7 mouse cellular contexts compared by ENCODE assay signal in the genomic region with DNA sequence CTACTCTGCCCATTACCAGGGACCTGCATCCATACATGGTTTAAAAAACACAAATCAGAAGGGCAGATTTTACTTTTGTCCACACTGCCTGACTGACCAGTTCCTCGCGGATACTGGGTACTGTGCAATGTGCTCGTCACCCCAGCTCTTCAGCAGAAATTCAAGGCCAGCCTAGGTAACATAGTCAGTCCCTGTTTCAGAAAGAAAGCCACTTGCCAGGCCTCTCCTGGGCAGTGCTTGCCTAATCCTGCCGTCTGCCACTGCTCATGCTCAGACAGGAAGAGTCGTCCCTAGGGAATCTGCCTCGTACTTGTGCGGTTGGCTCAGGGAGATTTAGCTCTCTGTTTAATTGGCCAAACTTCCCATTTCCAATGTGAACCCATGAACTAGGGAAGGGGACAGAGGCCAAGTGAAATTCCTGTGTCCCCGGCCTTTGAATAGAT. TPM values are rescaled to one million over a fixed set of nuclear protein-coding genes. Genes with fewer than 3 reads are reported as not detected.
DNase-seq lines count a peak whose midpoint lies in the region; ATAC-seq and TF ChIP-seq lines count a peak whose summit lies in the region.

No protein-coding gene starts in this region.

- TF ChIP-seq CTCF in liver, postnatal 0 days (IDR thresholded peaks at IDR 0.05; ENCODE audit: low read depth): no peak
- no peak for TF ChIP-seq CTCF in brain, embryonic 14.5 days (IDR thresholded peaks at IDR 0.05; ENCODE audit: borderline replicate concordance, extremely low read depth, insufficient read depth, insufficient read length)
- no peak for TF ChIP-seq CTCF in thymus, adult 2 months (IDR thresholded peaks at IDR 0.05; ENCODE audit: borderline replicate concordance, control insufficient read depth, extremely low read depth, insufficient read depth, low read length, poor library complexity)

- WGBS in liver, postnatal 0 days (ENCODE audit: insufficient replicate concordance): 70% methylated on average over 8 of the region's 8 CpGs
- WGBS in liver, embryonic 12.5 days (ENCODE audit: insufficient replicate concordance): 73% methylated on average over 8 of the region's 8 CpGs
- 67% methylated on average over 8 of the region's 8 CpGs for WGBS in heart, embryonic 16.5 days
- 69% methylated on average over 8 of the region's 8 CpGs for WGBS in lung, embryonic 16.5 days
- WGBS in thymus, adult 2 months: 94% methylated on average over 8 of the region's 8 CpGs

- H3K4me1 ChIP-seq in liver, postnatal 0 days (ENCODE audit: insufficient read depth): peaks cover 6% of the 10 kb centered on the region
- peaks cover 8% of the 10 kb centered on the region; the same call in 1 of the 2 replicates for H3K4me1 ChIP-seq in liver, embryonic 12.5 days
- peaks cover 15% of the 10 kb centered on the region for H3K4me1 ChIP-seq in heart, embryonic 16.5 days (ENCODE audit: control insufficient read depth, insufficient read depth, low read length)
- peaks cover 21% of the 10 kb centered on the region for H3K4me1 ChIP-seq in lung, embryonic 16.5 days (replicated peaks; ENCODE audit: control insufficient read depth, insufficient read depth, low read length)
- H3K4me1 ChIP-seq in thymus, adult 2 months (replicated peaks; ENCODE audit: control insufficient read depth, insufficient read depth, low read length): no peaks in the 10 kb centered on the region; the same call in 1 of the 2 replicates

- H3K4me2 ChIP-seq in liver, postnatal 0 days (ENCODE audit: low read depth, low read length): no peak overlapping the region
- no peak overlapping the region for H3K4me2 ChIP-seq in liver, embryonic 12.5 days
- no peak overlapping the region for H3K4me2 ChIP-seq in heart, embryonic 16.5 days (ENCODE audit: low read depth, low read length)
- H3K4me2 ChIP-seq in lung, embryonic 16.5 days (ENCODE audit: low read depth, low read length): no peak overlapping the region

- ATAC-seq in liver, postnatal 0 days: peak; percentile 13; the same call in 1 of the 2 replicates
- no peak for ATAC-seq in liver, embryonic 12.5 days
- ATAC-seq in heart, embryonic 16.5 days (replicated peaks; ENCODE audit: extremely low read depth, insufficient read depth, low FRiP score): no peak
- ATAC-seq in lung, embryonic 16.5 days (ENCODE audit: low read depth): peak; percentile 45
- no peak for ATAC-seq in granulocyte monocyte progenitor cell, adult 5-6 weeks (replicated peaks; ENCODE audit: poor library complexity, severe bottlenecking)

- no peak overlapping the region for H3K4me3 ChIP-seq in liver, postnatal 0 days (ENCODE audit: low read depth, low read length)
- no peak overlapping the region for H3K4me3 ChIP-seq in liver, embryonic 12.5 days
- H3K4me3 ChIP-seq in heart, embryonic 16.5 days (ENCODE audit: low read length): no peak overlapping the region
- no peak overlapping the region for H3K4me3 ChIP-seq in lung, embryonic 16.5 days (ENCODE audit: low read length)
- H3K4me3 ChIP-seq in thymus, adult 2 months (ENCODE audit: control insufficient read depth, insufficient read depth, low read length): no peak overlapping the region

- no peak for TF ChIP-seq EP300 in liver, postnatal 0 days (IDR thresholded peaks at IDR 0.05; ENCODE audit: low read depth)

- H3K9ac ChIP-seq in liver, postnatal 0 days (replicated peaks): no peak overlapping the region
- no peak overlapping the region for H3K9ac ChIP-seq in liver, embryonic 12.5 days
- no peak overlapping the region; the same call in 1 of the 2 replicates for H3K9ac ChIP-seq in heart, embryonic 16.5 days (ENCODE audit: low read length)
- H3K9ac ChIP-seq in lung, embryonic 16.5 days (ENCODE audit: low read length): no peak overlapping the region

- H3K9me3 ChIP-seq in liver, postnatal 0 days (ENCODE audit: low read length): no peaks in the 10 kb centered on the region
- H3K9me3 ChIP-seq in liver, embryonic 12.5 days (replicated peaks): no peaks in the 10 kb centered on the region
- H3K9me3 ChIP-seq in heart, embryonic 16.5 days (replicated peaks; ENCODE audit: control insufficient read depth, low read length): no peaks in the 10 kb centered on the region
- no peaks in the 10 kb centered on the region for H3K9me3 ChIP-seq in lung, embryonic 16.5 days (ENCODE audit: control insufficient read depth, low read length)

- no peak for TF ChIP-seq POLR2A in brain, embryonic 14.5 days (IDR thresholded peaks at IDR 0.05; ENCODE audit: borderline replicate concordance, extremely low read depth, insufficient read depth, insufficient read length, poor library complexity, severe bottlenecking)
- TF ChIP-seq POLR2A in thymus, adult 2 months (IDR thresholded peaks at IDR 0.05; ENCODE audit: control insufficient read depth, extremely low read depth, insufficient read depth, low read length, poor library complexity): no peak

- DNase-seq in liver, postnatal 0 days: no peak
- peak; percentile 56 for DNase-seq in brain, embryonic 14.5 days (ENCODE audit: low read depth)
- DNase-seq in thymus, adult 2 months: no peak

- H3K27ac ChIP-seq in liver, postnatal 0 days (ENCODE audit: low read depth): peak overlapping the region; percentile 2; the same call in 1 of the 2 replicates
- no peak overlapping the region for H3K27ac ChIP-seq in liver, embryonic 12.5 days
- peak overlapping the region; percentile 71 for H3K27ac ChIP-seq in heart, embryonic 16.5 days (ENCODE audit: low read length)
- peak overlapping the region; percentile 23 for H3K27ac ChIP-seq in lung, embryonic 16.5 days (ENCODE audit: low read length)
- no peak overlapping the region for H3K27ac ChIP-seq in thymus, adult 2 months (ENCODE audit: control insufficient read depth, insufficient read depth, low read length)

- H3K36me3 ChIP-seq in liver, postnatal 0 days (replicated peaks; ENCODE audit: insufficient read depth, low read length): no peaks in the 10 kb centered on the region
- H3K36me3 ChIP-seq in liver, embryonic 12.5 days: no peaks in the 10 kb centered on the region
- H3K36me3 ChIP-seq in heart, embryonic 16.5 days (ENCODE audit: control insufficient read depth, insufficient read depth): peaks cover 6% of the 10 kb centered on the region
- H3K36me3 ChIP-seq in lung, embryonic 16.5 days (ENCODE audit: control insufficient read depth, insufficient read depth, low read length): no peaks in the 10 kb centered on the region
- no peaks in the 10 kb centered on the region for H3K36me3 ChIP-seq in thymus, adult 2 months (ENCODE audit: control insufficient read depth, insufficient read depth, low read length)

- no peaks in the 10 kb centered on the region for H3K27me3 ChIP-seq in liver, postnatal 0 days (ENCODE audit: insufficient read depth, low read length)
- no peaks in the 10 kb centered on the region for H3K27me3 ChIP-seq in liver, embryonic 12.5 days (replicated peaks)
- H3K27me3 ChIP-seq in heart, embryonic 16.5 days (ENCODE audit: control insufficient read depth, insufficient read depth, low read length): no peaks in the 10 kb centered on the region
- no peaks in the 10 kb centered on the region for H3K27me3 ChIP-seq in lung, embryonic 16.5 days (ENCODE audit: control insufficient read depth, insufficient read depth, low read depth, low read length)
- no peaks in the 10 kb centered on the region for H3K27me3 ChIP-seq in thymus, adult 2 months (ENCODE audit: control insufficient read depth, insufficient read depth, low read length)

RNA-seq across cellular contexts. Expression of a gene that starts 30.0 kb away (rescaled TPM):
- not detected in 2 replicates for polyA plus RNA-seq in liver, postnatal 0 days (2015; fragmentation: Nextera tagmentation; extraction: Ambion mirVana)
- polyA plus RNA-seq in liver, embryonic 12.5 days (2016; fragmentation: Nextera tagmentation; extraction: Ambion mirVana): not detected in 2 replicates
- polyA plus RNA-seq in brain, embryonic 14.5 days (2012; rRNA removed): 1.9 and 2.1 TPM in 2 replicates
- polyA plus RNA-seq in heart, embryonic 16.5 days (2015; fragmentation: Nextera tagmentation; extraction: Ambion mirVana): 0.16 TPM in 1 of 2 replicates, not detected in the other
- polyA plus RNA-seq in lung, embryonic 16.5 days (2015; fragmentation: Nextera tagmentation; extraction: Ambion mirVana): 0.08 and 0.16 TPM in 2 replicates
- 0.37 and 1.3 TPM in 2 replicates for polyA plus RNA-seq in thymus, adult 2 months (2012; rRNA removed)
- total RNA-seq in granulocyte monocyte progenitor cell, adult 5-6 weeks (2014; fragmentation: Nextera tagmentation): not detected in 2 replicates
- not detected in 2 replicates for total RNA-seq in granulocyte monocyte progenitor cell, adult 5-6 weeks (2017)

RNA-seq across cellular contexts. Expression of a gene that starts 43.2 kb away (rescaled TPM):
- not detected in 2 replicates for polyA plus RNA-seq in liver, postnatal 0 days (2015; fragmentation: Nextera tagmentation; extraction: Ambion mirVana)
- not detected in 2 replicates for polyA plus RNA-seq in liver, embryonic 12.5 days (2016; fragmentation: Nextera tagmentation; extraction: Ambion mirVana)
- not detected in 2 replicates for polyA plus RNA-seq in brain, embryonic 14.5 days (2012; rRNA removed)
- polyA plus RNA-seq in heart, embryonic 16.5 days (2015; fragmentation: Nextera tagmentation; extraction: Ambion mirVana): not detected in 2 replicates
- polyA plus RNA-seq in lung, embryonic 16.5 days (2015; fragmentation: Nextera tagmentation; extraction: Ambion mirVana): not detected in 2 replicates
- polyA plus RNA-seq in thymus, adult 2 months (2012; rRNA removed): 0.71 and 0.81 TPM in 2 replicates
- not detected in 2 replicates for total RNA-seq in granulocyte monocyte progenitor cell, adult 5-6 weeks (2014; fragmentation: Nextera tagmentation)
- not detected in 2 replicates for total RNA-seq in granulocyte monocyte progenitor cell, adult 5-6 weeks (2017)

RNA-seq across cellular contexts. Expression of a gene that starts 48.2 kb away (rescaled TPM):
- polyA plus RNA-seq in liver, postnatal 0 days (2015; fragmentation: Nextera tagmentation; extraction: Ambion mirVana): 1.2 and 1.6 TPM in 2 replicates
- 4.8 and 5.3 TPM in 2 replicates for polyA plus RNA-seq in liver, embryonic 12.5 days (2016; fragmentation: Nextera tagmentation; extraction: Ambion mirVana)
- 28.1 and 28.9 TPM in 2 replicates for polyA plus RNA-seq in brain, embryonic 14.5 days (2012; rRNA removed)
- polyA plus RNA-seq in heart, embryonic 16.5 days (2015; fragmentation: Nextera tagmentation; extraction: Ambion mirVana): 21.4 and 23.0 TPM in 2 replicates
- polyA plus RNA-seq in lung, embryonic 16.5 days (2015; fragmentation: Nextera tagmentation; extraction: Ambion mirVana): 23.4 and 23.5 TPM in 2 replicates
- polyA plus RNA-seq in thymus, adult 2 months (2012; rRNA removed): 7.6 and 8.8 TPM in 2 replicates
- 4.0 and 7.1 TPM in 2 replicates for total RNA-seq in granulocyte monocyte progenitor cell, adult 5-6 weeks (2014; fragmentation: Nextera tagmentation)
- 4.6 and 5.7 TPM in 2 replicates for total RNA-seq in granulocyte monocyte progenitor cell, adult 5-6 weeks (2017)

RNA-seq across cellular contexts. Expression of a gene that starts 48.3 kb away (rescaled TPM):
- polyA plus RNA-seq in liver, postnatal 0 days (2015; fragmentation: Nextera tagmentation; extraction: Ambion mirVana): 4.1 and 4.6 TPM in 2 replicates
- 14.5 and 16.2 TPM in 2 replicates for polyA plus RNA-seq in liver, embryonic 12.5 days (2016; fragmentation: Nextera tagmentation; extraction: Ambion mirVana)
- 10.2 and 12.8 TPM in 2 replicates for polyA plus RNA-seq in brain, embryonic 14.5 days (2012; rRNA removed)
- polyA plus RNA-seq in heart, embryonic 16.5 days (2015; fragmentation: Nextera tagmentation; extraction: Ambion mirVana): 10.2 and 12.5 TPM in 2 replicates
- 22.4 and 23.5 TPM in 2 replicates for polyA plus RNA-seq in lung, embryonic 16.5 days (2015; fragmentation: Nextera tagmentation; extraction: Ambion mirVana)
- 9.0 and 10.5 TPM in 2 replicates for polyA plus RNA-seq in thymus, adult 2 months (2012; rRNA removed)
- 25.2 and 31.1 TPM in 2 replicates for total RNA-seq in granulocyte monocyte progenitor cell, adult 5-6 weeks (2014; fragmentation: Nextera tagmentation)
- total RNA-seq in granulocyte monocyte progenitor cell, adult 5-6 weeks (2017): 16.5 and 22.9 TPM in 2 replicates

Comparison
In these comparisons a context has a peak if more than half of its experiments do, and no peak if none do; other contexts are left out.
1. ATAC-seq: peak in liver, postnatal 0 days (single experiment) and lung, embryonic 16.5 days (single experiment); none in liver, embryonic 12.5 days (single experiment), heart, embryonic 16.5 days (single experiment) and granulocyte monocyte progenitor cell, adult 5-6 weeks (single experiment).
2. H3K27ac ChIP-seq: peak in liver, postnatal 0 days (single experiment), heart, embryonic 16.5 days (single experiment) and lung, embryonic 16.5 days (single experiment); none in liver, embryonic 12.5 days (single experiment) and thymus, adult 2 months (single experiment).